Mouse (Mus musculus): ENCODE measurements around the gene Olfr561. TPM values are rescaled to one million over a fixed set of nuclear protein-coding genes. Genes with fewer than 3 reads are reported as not detected.

Gene Olfr561
- not detected in 2 replicates for polyA plus RNA-seq (2012; rRNA removed)

GRCm38 (mm10) chr7:102770921-102771320, at the start of gene Olfr561:
TSS of gene Olfr561 (plus strand) at chr7:102771221.
- DNase-seq (ENCODE audit: low spot score): no peak

- no peak for DNase-seq (ENCODE audit: low spot score)
Observed at GRCm38 (mm10) chr7:102727391-102727790, 43.6 kb upstream of the Olfr561 start, which contains the start of gene Olfr559. TSS of gene Olfr559 (minus strand) at chr7:102727491.

- no peak for DNase-seq (ENCODE audit: low spot score)
Observed at GRCm38 (mm10) chr7:102733793-102734192, 37.2 kb upstream of the Olfr561 start.

GRCm38 (mm10) chr7:102737705-102738104, 33.3 kb upstream of the Olfr561 start:
- DNase-seq (ENCODE audit: low spot score): no peak

- DNase-seq (ENCODE audit: low spot score): no peak
Observed at GRCm38 (mm10) chr7:102752086-102752485, 18.9 kb upstream of the Olfr561 start.

GRCm38 (mm10) chr7:102759266-102759665, 11.8 kb upstream of the Olfr561 start, which contains the start of the genes Olfr560 and Olfr78:
TSS of gene Olfr560 (minus strand) at chr7:102759366.
TSS of gene Olfr78 (minus strand) at chr7:102759471.
- no peak for DNase-seq (ENCODE audit: low spot score)

GRCm38 (mm10) chr7:102803180-102803579, 32.2 kb downstream of the Olfr561 start, which contains the start of gene Olfr564:
TSS of gene Olfr564 (plus strand) at chr7:102803480.
- no peak for DNase-seq (ENCODE audit: low spot score)

Other genes with a start within 250 kb of the Olfr561 start
- gene Olfr547, start 236.5 kb upstream of the Olfr561 start, polyA plus RNA-seq (2012; rRNA removed): not detected in 2 replicates
- not detected in 2 replicates for gene Olfr548-ps1, start 230.3 kb upstream of the Olfr561 start, polyA plus RNA-seq (2012; rRNA removed)
- not detected in 2 replicates for gene Olfr549, start 221.4 kb upstream of the Olfr561 start, polyA plus RNA-seq (2012; rRNA removed)
- gene Trim21, start 205.7 kb upstream of the Olfr561 start, polyA plus RNA-seq (2012; rRNA removed): 12.9 and 14.2 TPM in 2 replicates
- not detected in 2 replicates for gene Olfr550, start 199.8 kb upstream of the Olfr561 start, polyA plus RNA-seq (2012; rRNA removed)
- not detected in 2 replicates for gene Olfr551, start 179.3 kb upstream of the Olfr561 start, polyA plus RNA-seq (2012; rRNA removed)
- gene Olfr552, start 173.5 kb upstream of the Olfr561 start, polyA plus RNA-seq (2012; rRNA removed): not detected in 2 replicates
- gene Olfr553, start 153.0 kb upstream of the Olfr561 start, polyA plus RNA-seq (2012; rRNA removed): not detected in 2 replicates
- gene Olfr554, start 132.8 kb upstream of the Olfr561 start, polyA plus RNA-seq (2012; rRNA removed): not detected in 2 replicates
- not detected in 2 replicates for gene Olfr555, start 112.4 kb upstream of the Olfr561 start, polyA plus RNA-seq (2012; rRNA removed)
- gene Olfr556, start 106.3 kb upstream of the Olfr561 start, polyA plus RNA-seq (2012; rRNA removed): not detected in 2 replicates
- gene Trim68, start 83.9 kb upstream of the Olfr561 start, polyA plus RNA-seq (2012; rRNA removed): 75.3 and 99.1 TPM in 2 replicates
- not detected in 2 replicates for gene Olfr557, start 75.3 kb upstream of the Olfr561 start, polyA plus RNA-seq (2012; rRNA removed)
- 1.3 and 1.4 TPM in 2 replicates for gene Olfr558, start 69.0 kb upstream of the Olfr561 start, polyA plus RNA-seq (2012; rRNA removed)
- not detected in 2 replicates for gene Olfr33, start 52.2 kb upstream of the Olfr561 start, polyA plus RNA-seq (2012; rRNA removed)
- not detected in 2 replicates for gene Olfr559, start 43.7 kb upstream of the Olfr561 start, polyA plus RNA-seq (2012; rRNA removed)
- gene Olfr560, start 11.9 kb upstream of the Olfr561 start, polyA plus RNA-seq (2012; rRNA removed): 0.03 TPM in 1 of 2 replicates, not detected in the other
- gene Olfr78, start 11.8 kb upstream of the Olfr561 start, polyA plus RNA-seq (2012; rRNA removed): 1.0 and 1.4 TPM in 2 replicates
- not detected in 2 replicates for gene Olfr564, start 32.3 kb downstream of the Olfr561 start, polyA plus RNA-seq (2012; rRNA removed)
- not detected in 2 replicates for gene Olfr566, start 87.5 kb downstream of the Olfr561 start, polyA plus RNA-seq (2012; rRNA removed)
- not detected in 2 replicates for gene Olfr568, start 105.9 kb downstream of the Olfr561 start, polyA plus RNA-seq (2012; rRNA removed)
- gene Olfr569, start 119.7 kb downstream of the Olfr561 start, polyA plus RNA-seq (2012; rRNA removed): not detected in 2 replicates
- not detected in 2 replicates for gene Olfr570, start 123.4 kb downstream of the Olfr561 start, polyA plus RNA-seq (2012; rRNA removed)
- not detected in 2 replicates for gene Olfr571, start 146.3 kb downstream of the Olfr561 start, polyA plus RNA-seq (2012; rRNA removed)
- not detected in 2 replicates for gene Olfr572, start 153.2 kb downstream of the Olfr561 start, polyA plus RNA-seq (2012; rRNA removed)
- not detected in 2 replicates for gene Olfr573-ps1, start 171.4 kb downstream of the Olfr561 start, polyA plus RNA-seq (2012; rRNA removed)
- gene Olfr574, start 177.2 kb downstream of the Olfr561 start, polyA plus RNA-seq (2012; rRNA removed): not detected in 2 replicates
- not detected in 2 replicates for gene Olfr575, start 187.6 kb downstream of the Olfr561 start, polyA plus RNA-seq (2012; rRNA removed)
- gene Olfr576, start 191.4 kb downstream of the Olfr561 start, polyA plus RNA-seq (2012; rRNA removed): not detected in 2 replicates
- not detected in 2 replicates for gene Olfr577, start 204.7 kb downstream of the Olfr561 start, polyA plus RNA-seq (2012; rRNA removed)
- not detected in 2 replicates for gene Olfr578, start 218.1 kb downstream of the Olfr561 start, polyA plus RNA-seq (2012; rRNA removed)